Mouse (Mus musculus) heart, embryonic 15.5 days (tissue): ENCODE results near the gene Tnni3. TPM values are rescaled to one million over a fixed set of nuclear protein-coding genes. Genes with fewer than 3 reads are reported as not detected.
"Not testable (repeated sequence)": the region's sequence is repeated elsewhere in the genome, so short reads cannot be mapped to it uniquely, and the experiment has no call there.

Source experiments
- ATAC-seq: fragments of 200-750 bp; cut with Nextera tagmentation; replicated peaks from 2 replicates; pipeline ENCODE4 v1.8.0; 2017; ENCODE audit warnings: low read depth, moderate TSS enrichment; ENCODE audit not compliant: insufficient number of reproducible peaks, insufficient read depth, low FRiP score
- H3K27ac ChIP-seq: fragments of 300-500 bp; sonication (generic); 2 replicates; pipeline ENCODE4 v1.5.1; 2015; ENCODE audit warnings: mild to moderate bottlenecking, inconsistent platforms
- H3K27me3 ChIP-seq: fragments of 300-500 bp; sonication (generic); 2 replicates; pipeline ENCODE4 v1.6.1; 2015; ENCODE audit warnings: inconsistent platforms
- H3K36me3 ChIP-seq: fragments of 300-500 bp; sonication (generic); 2 replicates; pipeline ENCODE4 v1.6.1; 2015; ENCODE audit warnings: mild to moderate bottlenecking, inconsistent platforms
- H3K4me1 ChIP-seq: fragments of 300-500 bp; sonication (generic); replicated peaks from 2 replicates; pipeline ENCODE4 v1.6.1; 2015; ENCODE audit warnings: inconsistent platforms
- H3K4me2 ChIP-seq: fragments of 300-500 bp; sonication (generic); 2 replicates; pipeline ENCODE4 v1.6.1; 2015; ENCODE audit warnings: inconsistent platforms, mild to moderate bottlenecking, moderate library complexity
- H3K4me3 ChIP-seq: fragments of 300-500 bp; sonication (generic); 2 replicates; pipeline ENCODE4 v1.5.1; 2015; ENCODE audit warnings: mild to moderate bottlenecking, inconsistent platforms
- H3K9ac ChIP-seq: fragments of 300-500 bp; sonication (generic); 2 replicates; pipeline ENCODE4 v1.6.1; 2015; ENCODE audit warnings: mild to moderate bottlenecking, inconsistent platforms
- H3K9me3 ChIP-seq: fragments of 300-500 bp; sonication (generic); replicated peaks from 2 replicates; pipeline ENCODE4 v1.6.1; 2016; ENCODE audit warnings: inconsistent platforms
- WGBS: fragments of 180-500 bp; shearing (Covaris S2); methylation state at CpG from one replicate; pipeline ENCODE4 v1.1.7; 2015; ENCODE audit warnings: mixed read lengths; 5-methylcytosine and 5-hydroxymethylcytosine counted together
- polyA plus RNA-seq: library from polyadenylated mRNA; unstranded; fragments of >200 nt; fragmentation: Nextera tagmentation; extraction: Ambion mirVana; gene quantifications from 2 replicates; pipeline ENCODE4 v1.2.1, GENCODE M21; 2015

Gene Tnni3
- 2,753 and 3,427 TPM in 2 replicates for polyA plus RNA-seq

DNA sequence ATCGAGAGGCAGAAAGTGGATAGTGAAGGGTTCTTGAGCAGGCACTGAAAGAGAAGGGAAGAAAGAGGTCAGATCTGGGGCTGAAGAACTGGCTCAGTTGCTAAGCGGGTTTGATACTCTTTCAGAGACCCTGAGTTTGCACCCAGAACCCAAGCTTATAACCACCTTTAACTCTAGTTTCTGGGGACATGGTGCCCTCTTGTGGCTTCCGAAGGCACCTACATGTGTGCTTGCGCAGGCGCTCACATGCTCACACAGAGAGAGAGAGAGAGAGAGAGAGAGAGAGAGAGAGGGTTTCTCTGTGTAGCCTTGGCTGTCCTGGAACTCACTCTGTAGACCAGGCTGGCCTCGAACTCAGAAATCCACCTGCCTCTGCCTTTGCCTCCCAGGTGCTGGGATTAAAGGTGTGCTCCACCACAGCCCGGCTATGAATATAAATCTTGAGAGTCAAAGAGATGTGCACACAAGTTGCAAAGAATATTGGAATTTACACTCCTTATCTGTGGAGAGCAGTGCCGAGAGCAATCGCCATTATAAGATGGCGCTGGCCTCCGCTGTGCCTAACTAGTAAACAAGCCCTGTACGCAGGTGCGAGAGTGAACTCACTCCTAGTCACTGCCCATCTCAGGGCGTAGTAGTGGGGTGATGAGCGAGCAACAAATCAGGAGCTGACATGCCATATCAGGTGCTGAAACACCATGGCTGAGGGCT is at the start of gene Tnni3:
TSS of gene Tnni3 (minus strand) at position 18 of the 711 bp plus-strand sequence.
- H3K9me3 ChIP-seq, H3K27me3 ChIP-seq, ATAC-seq, H3K36me3 ChIP-seq: not testable (repeated sequence)
- Histone ChIP-seq H3K27ac (peak within 1 kb of the TSS; percentile 97), H3K4me1 (peaks cover 30% of the 10 kb centered on the region), H3K4me2 (peak within 1 kb of the TSS; percentile 50), H3K9ac (peak within 1 kb of the TSS; percentile 21), H3K4me3 (peak within 1 kb of the TSS; percentile 58; the same call in 1 of the 2 replicates)
- 63% methylated on average over 15 of the region's 15 CpGs for WGBS

DNA sequence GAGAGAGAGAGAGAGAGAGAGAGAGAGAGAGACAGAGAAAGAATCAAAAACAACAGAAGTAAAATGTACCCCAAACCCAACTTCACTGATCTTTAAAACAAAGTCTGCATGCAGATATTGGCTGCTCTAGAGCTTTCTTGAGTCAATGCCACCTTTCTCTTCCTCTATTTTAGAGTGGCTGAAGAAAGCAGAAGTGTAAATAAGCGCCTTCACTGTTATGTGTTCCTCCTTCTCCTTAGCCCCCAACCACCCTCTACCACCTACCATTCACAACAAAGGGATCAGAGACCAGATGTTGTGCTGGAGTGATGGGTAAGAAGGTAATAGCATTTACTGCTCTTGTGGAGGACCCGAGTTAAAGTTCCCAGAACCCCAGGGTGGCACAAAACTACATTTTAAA is 48.3 kb upstream of the Tnni3 start:
- WGBS, result 55% methylated on average over 2 of the region's 2 CpGs

DNA sequence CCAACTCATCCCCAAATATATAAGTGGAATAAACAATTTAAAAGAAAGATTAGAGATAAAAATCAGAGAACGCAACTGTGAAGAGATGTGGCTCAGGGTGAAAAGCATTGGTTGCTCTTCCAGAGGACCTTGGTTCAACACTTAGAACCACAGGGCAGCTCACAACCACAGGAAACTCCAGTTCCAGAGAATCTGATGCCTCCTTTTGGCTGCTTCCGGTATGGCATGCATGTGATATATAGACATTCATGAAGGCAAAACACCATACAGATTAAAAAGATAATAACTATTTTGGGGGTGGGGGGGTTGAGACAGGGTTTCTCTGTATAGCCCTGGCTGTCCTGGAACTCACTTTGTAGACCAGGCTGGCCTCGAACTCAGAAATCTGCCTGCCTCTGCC is 38.6 kb upstream of the Tnni3 start:
- Histone ChIP-seq H3K27ac (no peak overlapping the region), H3K9me3 (no peaks in the 10 kb centered on the region), H3K9ac (no peak overlapping the region), H3K4me3 (no peak overlapping the region), H3K36me3 (no peaks in the 10 kb centered on the region), H3K27me3 (no peaks in the 10 kb centered on the region), H3K4me1 (no peaks in the 10 kb centered on the region), H3K4me2 (no peak overlapping the region)
- ATAC-seq, result no peak
- WGBS, result 84% methylated on average over 3 of the region's 3 CpGs

More for the DNA sequence above, 48.3 kb upstream of the Tnni3 start:
- H3K4me2 ChIP-seq, H3K36me3 ChIP-seq, H3K9me3 ChIP-seq, H3K27ac ChIP-seq, H3K4me1 ChIP-seq, H3K4me3 ChIP-seq, H3K27me3 ChIP-seq, H3K9ac ChIP-seq, ATAC-seq: not testable (repeated sequence)

DNA sequence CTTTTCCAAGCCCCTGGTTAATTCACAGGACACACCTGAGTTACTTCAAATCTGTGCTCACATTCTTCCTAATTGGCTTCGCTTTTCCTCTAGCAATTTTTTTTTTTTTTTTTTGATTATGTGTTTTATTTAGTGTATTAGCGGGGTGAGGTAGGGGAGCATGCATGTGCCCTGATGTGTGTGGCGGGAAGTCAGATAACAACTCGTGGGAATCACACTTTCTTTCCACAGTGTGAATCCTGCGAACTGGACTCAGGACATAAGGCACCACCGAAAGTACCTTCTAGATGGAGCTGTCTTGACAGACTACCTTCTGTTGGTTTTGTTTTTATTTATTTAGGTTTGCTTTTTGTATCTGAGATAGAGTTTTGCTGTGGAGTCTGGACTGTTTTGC is 33.1 kb upstream of the Tnni3 start:
- H3K36me3 ChIP-seq, result no peaks in the 10 kb centered on the region
- no peak overlapping the region for H3K4me3 ChIP-seq
- H3K27ac ChIP-seq, result no peak overlapping the region
- peaks cover 12% of the 10 kb centered on the region for H3K27me3 ChIP-seq
- 64% methylated on average over 6 of the region's 6 CpGs for WGBS
- no peaks in the 10 kb centered on the region for H3K4me1 ChIP-seq
- ATAC-seq, result no peak
- no peaks in the 10 kb centered on the region for H3K9me3 ChIP-seq
- no peak overlapping the region for H3K4me2 ChIP-seq
- no peak overlapping the region for H3K9ac ChIP-seq

DNA sequence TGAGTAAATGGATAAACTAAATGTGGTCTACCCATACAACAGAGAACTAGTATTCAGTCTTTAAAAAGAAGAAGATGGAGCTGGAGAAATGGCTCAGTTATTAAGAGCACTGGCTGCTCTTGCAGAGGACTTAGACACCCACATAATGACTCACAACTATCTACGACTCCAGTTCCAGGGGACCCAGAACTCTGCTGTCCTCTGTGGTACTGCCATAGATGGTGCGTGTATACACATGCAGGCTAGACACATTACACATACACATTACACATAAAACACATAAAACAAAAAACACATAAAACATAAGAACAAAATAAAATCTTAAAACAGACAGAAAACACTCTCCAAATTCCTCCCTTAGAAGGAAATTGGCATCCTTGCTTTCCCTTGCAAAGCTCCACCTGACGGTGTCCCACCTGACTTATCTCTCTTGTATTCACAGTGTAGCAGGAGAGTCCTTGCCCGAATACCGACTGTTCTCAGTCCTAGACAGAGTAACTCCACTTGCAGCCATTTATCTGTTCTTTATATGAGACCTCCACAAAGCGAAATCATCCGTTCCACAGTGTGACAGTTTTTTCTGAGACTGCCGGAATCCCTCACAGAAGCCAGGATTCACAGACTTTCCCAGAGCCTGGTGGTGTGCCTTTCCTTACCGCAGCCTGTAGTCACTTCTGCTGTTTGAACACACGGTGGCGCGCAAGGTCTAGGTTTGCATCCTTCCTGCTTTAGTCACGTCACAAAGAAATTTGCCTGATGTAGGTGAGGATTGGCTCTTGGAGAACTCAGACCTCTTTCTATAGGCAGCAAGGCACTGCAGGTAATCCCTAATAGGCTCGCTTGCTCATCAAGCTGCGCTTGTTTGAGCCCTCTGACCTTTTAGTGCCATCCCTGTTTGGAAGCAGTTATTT is 32.5 kb upstream of the Tnni3 start:
- ATAC-seq, result peak; percentile 60
- H3K27me3 ChIP-seq, result peaks cover 12% of the 10 kb centered on the region
- H3K4me2 ChIP-seq, result no peak overlapping the region
- WGBS, result 20% methylated on average over 15 of the region's 15 CpGs
- H3K27ac ChIP-seq, result no peak overlapping the region
- H3K9me3 ChIP-seq, result no peaks in the 10 kb centered on the region
- no peak overlapping the region for H3K4me3 ChIP-seq
- H3K4me1 ChIP-seq, result no peaks in the 10 kb centered on the region
- no peaks in the 10 kb centered on the region for H3K36me3 ChIP-seq
- H3K9ac ChIP-seq, result no peak overlapping the region

DNA sequence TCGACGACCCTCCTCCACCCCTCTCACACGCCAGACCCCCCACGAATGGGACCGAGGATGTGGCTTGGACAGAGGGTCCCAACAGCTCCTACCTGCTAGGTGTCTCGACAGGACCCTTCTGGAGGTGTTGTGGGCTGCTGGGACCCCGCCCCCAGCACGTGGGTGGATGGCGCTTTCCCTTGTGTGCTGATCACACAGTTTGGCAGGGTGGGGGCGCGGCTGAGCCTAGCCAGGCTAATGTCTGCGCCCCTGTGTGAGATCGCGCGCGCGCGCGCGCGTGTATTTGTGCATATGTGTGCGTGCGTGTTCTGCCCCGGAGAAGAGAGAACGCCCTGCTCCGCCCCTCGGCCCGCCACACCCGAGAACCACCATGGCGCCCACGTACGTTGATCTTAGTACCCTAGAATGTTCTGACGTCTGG is 23.2 kb upstream of the Tnni3 start, which contains the start of gene Syt5:
TSS of gene Syt5 (minus strand) at position 321 of the 421 bp plus-strand sequence.
- 10% methylated on average over 33 of the region's 33 CpGs for WGBS
- Histone ChIP-seq H3K36me3 (no peaks in the 10 kb centered on the region), H3K4me2 (peak within 1 kb of the TSS; percentile 64), H3K27ac (no peak within 1 kb of the TSS), H3K4me1 (peaks cover 12% of the 10 kb centered on the region), H3K27me3 (peaks cover 26% of the 10 kb centered on the region), H3K4me3 (peak within 1 kb of the TSS; percentile 30), H3K9me3 (no peaks in the 10 kb centered on the region), H3K9ac (no peak within 1 kb of the TSS)
- no peak for ATAC-seq

DNA sequence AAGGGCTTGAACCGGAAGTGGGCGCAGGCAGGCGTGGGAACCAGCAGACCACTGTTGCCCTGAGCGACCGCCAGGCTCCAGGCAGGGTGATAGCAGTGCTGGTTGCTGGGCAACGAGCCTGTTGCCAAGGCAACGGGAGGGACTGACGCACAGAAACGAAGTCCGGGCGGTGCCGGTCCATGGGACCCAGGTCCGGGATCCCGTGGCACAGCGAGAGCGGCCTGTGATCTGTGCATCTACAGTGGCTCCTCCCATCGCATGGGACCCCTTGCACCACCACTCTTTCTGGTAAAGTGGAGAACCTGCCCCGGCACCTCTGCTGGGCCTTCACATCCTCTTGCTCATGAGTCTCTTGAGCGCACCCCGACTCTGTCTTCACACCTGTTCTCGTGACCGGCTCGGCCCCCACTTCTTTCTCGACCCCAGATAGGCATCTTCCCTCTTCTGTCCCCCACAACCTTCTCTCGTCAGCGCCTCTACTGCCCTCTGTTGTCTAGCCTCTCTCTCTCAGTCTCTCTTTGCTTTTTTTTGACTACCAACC is 22.6 kb upstream of the Tnni3 start:
- no peak overlapping the region for H3K9ac ChIP-seq
- peak overlapping the region; percentile 30 for H3K4me3 ChIP-seq
- H3K9me3 ChIP-seq, result no peaks in the 10 kb centered on the region
- peaks cover 26% of the 10 kb centered on the region for H3K27me3 ChIP-seq
- WGBS, result 3% methylated on average over 26 of the region's 26 CpGs
- peak overlapping the region; percentile 64 for H3K4me2 ChIP-seq
- peak; percentile 71 for ATAC-seq
- peaks cover 12% of the 10 kb centered on the region for H3K4me1 ChIP-seq
- no peak overlapping the region for H3K27ac ChIP-seq
- no peaks in the 10 kb centered on the region for H3K36me3 ChIP-seq

DNA sequence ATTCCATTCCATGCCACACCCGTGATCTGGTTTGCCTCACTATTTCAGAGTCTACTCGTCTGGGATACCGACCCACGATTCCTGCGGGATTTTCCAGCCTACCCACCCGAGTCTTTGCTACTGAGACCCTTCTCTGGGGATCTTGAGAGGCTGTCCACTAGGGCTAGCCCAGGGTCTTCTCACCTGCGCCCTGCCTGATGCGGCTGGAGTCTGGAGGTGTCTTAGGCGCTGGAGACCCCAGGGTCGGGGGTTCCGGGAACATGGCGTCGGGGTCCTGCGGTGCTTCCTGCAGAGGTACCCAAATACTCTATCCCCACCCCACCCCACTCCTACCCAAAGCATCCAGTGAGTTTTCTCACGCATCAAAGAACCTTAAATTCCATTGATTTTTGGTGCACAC is 22.0 kb upstream of the Tnni3 start:
- peaks cover 26% of the 10 kb centered on the region for H3K27me3 ChIP-seq
- ATAC-seq, result no peak

DNA sequence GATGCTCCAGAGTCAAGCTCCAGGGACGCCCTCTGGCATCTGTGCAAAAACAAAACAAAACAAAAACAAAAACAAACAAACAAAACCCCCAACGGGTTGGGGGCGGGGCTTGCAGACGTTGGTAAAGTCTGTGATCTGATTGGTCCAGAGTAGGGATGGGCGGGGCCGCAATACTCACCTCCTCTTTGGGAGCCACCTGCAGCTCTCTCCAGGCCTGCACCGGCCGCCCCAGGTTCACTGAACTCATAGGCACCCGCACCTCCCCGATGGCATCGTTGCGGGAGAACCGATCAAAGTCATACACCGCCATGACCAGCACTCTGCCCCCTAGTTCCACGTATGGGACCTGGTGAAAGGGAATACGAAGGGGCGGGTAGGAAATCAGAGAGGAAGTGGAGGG is 18.0 kb upstream of the Tnni3 start:
- Histone ChIP-seq H3K27me3 (peaks cover 20% of the 10 kb centered on the region), H3K4me3 (no peak overlapping the region), H3K9ac (no peak overlapping the region), H3K36me3 (no peaks in the 10 kb centered on the region), H3K4me1 (peaks cover 7% of the 10 kb centered on the region), H3K27ac (no peak overlapping the region), H3K4me2 (no peak overlapping the region), H3K9me3 (no peaks in the 10 kb centered on the region)
- ATAC-seq, result no peak
- WGBS, result 31% methylated on average over 17 of the region's 17 CpGs

More for the DNA sequence above, 22.0 kb upstream of the Tnni3 start:
- Histone ChIP-seq H3K36me3 (no peaks in the 10 kb centered on the region), H3K27ac (no peak overlapping the region), H3K9me3 (no peaks in the 10 kb centered on the region), H3K4me1 (peaks cover 12% of the 10 kb centered on the region), H3K4me3 (peak overlapping the region; percentile 30), H3K9ac (no peak overlapping the region), H3K4me2 (peak overlapping the region; percentile 64)
- WGBS, result 69% methylated on average over 15 of the region's 15 CpGs

DNA sequence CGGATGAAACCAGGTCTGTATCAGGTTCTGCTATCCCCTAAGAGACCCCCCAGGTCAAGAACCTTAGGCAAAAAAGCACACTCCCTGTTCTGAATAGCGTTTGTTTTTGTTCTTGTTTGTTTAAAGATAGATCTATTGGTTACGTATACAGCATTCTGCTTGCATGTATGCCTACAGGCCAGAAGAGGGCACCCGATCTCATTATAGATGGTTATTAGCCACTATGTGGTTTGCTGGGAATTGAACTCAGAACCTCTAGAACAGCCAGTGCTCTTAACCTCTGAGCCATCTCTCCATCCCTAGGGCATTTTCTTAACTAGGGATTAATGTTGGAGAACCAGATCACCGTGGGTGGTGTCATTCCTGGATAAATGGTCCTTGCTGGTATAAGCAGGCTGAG is 17.3 kb upstream of the Tnni3 start:
- H3K4me2 ChIP-seq, result no peak overlapping the region
- H3K27ac ChIP-seq, result no peak overlapping the region
- WGBS, result 62% methylated on average over 5 of the region's 5 CpGs
- no peak overlapping the region for H3K4me3 ChIP-seq
- peaks cover under 1% of the 10 kb centered on the region for H3K4me1 ChIP-seq
- H3K27me3 ChIP-seq, result peaks cover 13% of the 10 kb centered on the region; the same call in 1 of the 2 replicates
- H3K9ac ChIP-seq, result no peak overlapping the region
- ATAC-seq, result no peak
- H3K9me3 ChIP-seq, result no peaks in the 10 kb centered on the region
- no peaks in the 10 kb centered on the region for H3K36me3 ChIP-seq

DNA sequence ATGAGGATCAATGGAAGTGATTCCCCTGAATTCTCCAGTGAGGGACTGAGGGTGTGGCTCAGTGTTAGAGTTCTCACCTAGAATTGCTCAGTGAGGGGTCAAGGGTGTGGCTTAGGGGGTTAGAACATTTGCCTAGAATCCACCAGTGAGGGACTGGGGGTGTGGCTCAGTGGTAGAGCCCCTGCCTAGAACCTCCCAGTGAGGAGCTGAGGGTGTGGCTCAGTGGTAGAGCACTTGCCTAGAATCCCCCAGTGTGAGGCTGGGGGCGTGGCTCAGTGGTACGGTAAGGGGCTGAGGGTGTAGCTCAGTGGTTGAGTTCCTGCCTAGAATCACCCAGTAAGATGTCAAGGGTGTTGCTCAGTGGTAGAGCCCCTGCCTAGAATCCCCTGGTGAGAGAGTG is 15.0 kb upstream of the Tnni3 start:
- H3K4me2 ChIP-seq, result no peak overlapping the region
- no peaks in the 10 kb centered on the region for H3K4me1 ChIP-seq
- H3K9ac ChIP-seq, result no peak overlapping the region
- no peak overlapping the region for H3K4me3 ChIP-seq
- H3K27me3 ChIP-seq, result peaks cover 15% of the 10 kb centered on the region; the same call in 1 of the 2 replicates
- H3K27ac ChIP-seq, result no peak overlapping the region
- no peaks in the 10 kb centered on the region for H3K9me3 ChIP-seq
- no peak for ATAC-seq
- WGBS, result 66% methylated on average over 2 of the region's 2 CpGs
- H3K36me3 ChIP-seq, result no peaks in the 10 kb centered on the region
